Mouse (Mus musculus) layer of hippocampus, adult 11-12 months (tissue): ENCODE measurements around the gene Car4.

Experiments
- DNase-seq: peaks from one replicate; pipeline ENCODE4 v3.0.0; 2022; ENCODE audit warnings: low spot score

The Car4 gene

GRCm38 (mm10) chr11:84957591-84958270 lies at the start of gene Car4:
TSS of gene Car4 (plus strand) at chr11:84957786.
- DNase-seq = peak; percentile 24

- no peak for DNase-seq
Measured at GRCm38 (mm10) chr11:84908480-84908879, 49.1 kb upstream of the Car4 start.

DNA sequence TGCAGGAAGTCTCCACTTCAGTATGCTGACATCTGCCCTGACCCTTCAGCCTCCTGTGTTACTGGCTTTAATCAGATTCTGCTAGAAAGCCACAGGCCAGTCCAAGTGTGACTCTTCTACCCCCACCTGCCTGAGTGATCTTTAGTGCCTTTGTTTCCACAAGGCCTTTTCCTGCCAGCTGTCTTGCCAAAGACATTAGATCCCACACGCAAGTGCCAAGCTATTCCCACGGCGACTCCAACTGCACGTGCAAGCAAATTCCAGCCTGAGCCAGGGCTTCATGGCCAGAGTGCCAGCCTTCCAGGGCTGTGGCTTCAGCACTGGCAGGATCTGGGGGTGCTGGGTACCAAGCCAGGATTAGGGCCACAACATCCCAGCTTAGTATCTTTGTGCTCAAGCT lies 47.2 kb upstream of the Car4 start:
- no peak for DNase-seq

DNA sequence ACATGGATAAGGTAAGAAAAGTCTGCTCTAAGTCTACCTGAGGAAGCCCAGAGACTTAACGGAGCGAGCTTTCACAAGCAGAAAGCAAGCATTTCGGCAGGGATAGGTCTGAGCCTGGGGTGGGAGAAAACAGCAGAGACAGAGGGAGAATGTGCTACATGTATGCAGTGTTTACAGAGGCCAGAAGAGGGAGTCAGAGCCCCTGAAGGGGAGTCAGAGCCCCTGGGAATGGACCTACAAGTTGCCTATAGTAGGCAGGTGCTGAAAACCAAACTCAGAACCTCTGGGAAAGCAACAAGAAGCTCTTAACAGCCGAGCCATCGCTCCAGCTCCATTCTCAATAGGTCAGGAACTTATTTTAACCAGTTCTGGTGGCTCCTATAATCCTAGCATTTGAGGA lies 42.9 kb upstream of the Car4 start:
- no peak for DNase-seq

DNA sequence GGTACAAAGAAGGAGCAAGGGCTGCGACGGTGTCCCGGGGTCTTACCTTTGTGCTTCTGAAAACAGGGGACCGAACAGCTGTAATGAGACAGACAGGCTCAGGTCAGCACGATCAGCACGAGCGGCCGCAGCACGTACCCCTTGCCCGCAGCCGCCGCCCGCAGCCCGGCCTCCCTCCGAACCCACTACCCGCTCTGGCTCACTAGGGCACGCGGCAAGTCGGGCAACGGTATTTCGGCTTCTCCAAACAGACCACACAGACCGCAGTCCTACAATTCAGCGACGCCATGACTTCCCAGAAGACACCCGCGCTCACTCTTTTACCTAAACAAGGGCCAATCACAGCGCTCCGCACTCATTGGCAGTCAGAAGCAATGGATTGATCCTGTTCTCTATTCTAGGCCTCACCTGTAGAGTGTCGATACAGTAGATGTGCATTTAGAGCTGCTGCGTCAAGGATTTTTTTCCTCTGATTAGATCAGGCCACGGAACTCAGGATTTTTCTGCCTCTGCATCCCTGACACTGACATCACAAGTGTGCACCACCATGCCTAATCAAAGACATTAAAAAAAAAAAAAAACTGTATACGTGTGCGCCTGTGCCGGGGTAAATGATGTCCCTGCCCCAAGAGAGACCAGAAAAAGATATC lies 41.4 kb upstream of the Car4 start, which contains the start of gene Znhit3:
Gene Znhit3, minus strand, starts transcription at position 314 of the 650 bp plus-strand sequence.
- DNase-seq = peak; percentile 93

DNA sequence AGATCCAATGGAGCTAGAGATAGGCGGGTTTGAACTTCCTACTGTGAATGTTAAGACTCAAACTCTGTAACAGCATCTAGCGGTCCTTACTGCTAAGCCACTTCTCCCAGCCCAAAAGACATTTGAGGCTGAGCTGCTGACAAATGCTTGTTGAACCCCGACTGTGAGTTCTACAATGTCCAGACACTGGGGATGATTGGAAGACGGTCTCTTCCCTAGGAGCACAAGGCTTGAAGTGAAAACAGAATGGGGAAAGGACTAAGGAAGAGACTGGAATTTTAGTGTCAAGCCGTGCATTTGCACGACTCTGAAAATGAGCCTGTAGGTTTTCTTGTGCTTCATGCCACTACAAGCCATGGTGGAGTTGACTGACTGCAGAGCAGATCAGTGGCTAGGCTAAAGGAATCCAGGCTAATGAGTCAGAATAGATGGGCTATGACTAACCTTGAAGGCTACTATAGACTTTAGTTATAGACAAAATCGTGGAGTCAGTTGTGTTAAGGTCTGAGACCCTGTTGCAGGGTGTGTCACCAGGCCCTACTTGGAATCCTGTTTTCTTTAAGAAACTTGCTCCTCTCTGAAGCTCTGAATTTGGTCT lies 40.8 kb upstream of the Car4 start:
- no peak for DNase-seq

GRCm38 (mm10) chr11:84918425-84918824 lies 39.2 kb upstream of the Car4 start:
- peak; percentile 91 for DNase-seq

- no peak for DNase-seq
Measured at GRCm38 (mm10) chr11:84919276-84919675, 38.3 kb upstream of the Car4 start.

DNA sequence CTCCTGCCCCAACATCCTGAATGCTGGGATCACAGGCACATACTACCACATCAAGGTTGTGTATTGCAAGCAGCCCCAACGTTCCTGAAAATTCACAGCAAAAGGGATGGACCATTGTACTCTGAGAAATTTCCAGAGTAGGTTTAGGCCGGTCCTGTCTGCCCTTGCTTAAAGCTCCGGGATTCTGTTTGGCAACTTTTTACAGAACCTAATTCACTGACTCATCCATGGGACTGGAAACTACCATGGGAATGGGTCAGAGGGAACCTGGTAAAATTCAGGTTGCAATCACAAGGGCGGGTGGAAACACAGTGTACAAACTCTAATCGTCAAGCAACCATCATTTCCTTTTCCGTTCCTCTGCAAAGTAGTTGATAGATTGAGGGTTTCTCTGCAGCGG lies 37.6 kb upstream of the Car4 start:
- no peak for DNase-seq

GRCm38 (mm10) chr11:84920981-84921380 lies 36.6 kb upstream of the Car4 start:
- no peak for DNase-seq

DNA sequence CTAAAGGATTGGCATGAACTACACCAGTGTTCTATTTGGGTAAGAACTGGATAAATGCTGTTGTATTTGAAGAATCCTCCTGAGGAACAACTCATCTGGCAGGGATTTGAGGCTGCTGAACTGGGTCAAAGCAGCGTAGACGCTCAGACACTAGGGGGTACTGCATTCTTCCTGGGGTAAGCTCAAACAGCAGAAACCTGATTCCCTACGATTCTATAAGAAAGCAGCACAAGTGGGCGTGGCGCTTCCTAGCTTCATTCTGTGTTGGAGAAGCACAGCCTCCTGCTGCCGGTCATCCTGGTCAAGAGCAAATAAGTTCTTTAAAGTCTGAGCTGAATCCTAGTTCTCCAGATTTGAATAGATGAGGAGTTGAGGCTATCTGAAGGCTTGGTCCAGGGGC lies 25.3 kb upstream of the Car4 start:
- DNase-seq = no peak

- DNase-seq = peak; percentile 77
Measured at GRCm38 (mm10) chr11:84939508-84940053, 18.0 kb upstream of the Car4 start.

DNA sequence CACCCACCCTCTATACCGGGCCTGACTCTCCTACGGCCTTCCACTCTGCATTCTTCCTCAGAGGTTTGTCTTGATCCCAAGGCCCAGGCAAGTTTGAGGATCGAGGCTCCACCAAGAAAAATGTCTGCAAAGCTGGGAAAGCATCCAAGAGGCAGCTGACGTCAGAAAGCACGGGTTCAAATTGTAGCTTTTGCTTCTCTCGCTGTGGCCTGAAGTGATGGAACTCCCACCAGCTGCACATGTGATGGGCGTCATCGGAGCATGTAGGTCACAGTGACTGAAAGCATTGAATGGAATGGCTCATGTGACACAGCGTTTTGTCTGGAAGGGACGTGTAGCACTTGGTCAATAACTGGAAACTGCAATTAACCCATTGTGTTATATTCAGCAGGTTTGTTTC lies 17.4 kb upstream of the Car4 start:
- DNase-seq = no peak

GRCm38 (mm10) chr11:84943948-84944347 lies 13.6 kb upstream of the Car4 start:
- no peak for DNase-seq

- DNase-seq = no peak
Measured at GRCm38 (mm10) chr11:84944639-84945435, 12.7 kb upstream of the Car4 start.

GRCm38 (mm10) chr11:84945841-84946240 lies 11.7 kb upstream of the Car4 start:
- DNase-seq = no peak

- no peak for DNase-seq
Measured at GRCm38 (mm10) chr11:84947206-84947605, 10.4 kb upstream of the Car4 start.

- no peak for DNase-seq
Measured at GRCm38 (mm10) chr11:84948114-84948513, 9.5 kb upstream of the Car4 start.

GRCm38 (mm10) chr11:84948526-84948925 lies 9.1 kb upstream of the Car4 start:
- no peak for DNase-seq

DNA sequence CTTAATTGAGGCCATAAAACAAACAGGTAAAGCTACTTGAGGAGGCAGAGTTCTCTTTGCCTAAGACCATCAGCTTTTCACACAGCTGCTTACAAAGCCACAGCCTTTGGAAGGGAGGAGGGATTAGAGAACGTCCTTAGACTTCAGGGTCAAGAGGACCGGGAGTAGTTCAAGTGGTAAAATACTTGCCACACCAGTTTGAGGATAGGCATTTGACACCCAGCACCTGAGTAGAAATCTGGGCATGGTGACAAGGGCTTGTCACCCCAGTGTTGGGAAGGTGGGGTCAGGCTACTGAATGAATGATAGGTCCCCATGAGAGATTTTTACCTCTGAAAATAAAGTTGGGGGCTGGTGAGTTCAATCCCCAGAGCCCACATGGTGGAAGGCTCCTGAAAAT lies 5.0 kb upstream of the Car4 start:
- no peak for DNase-seq

- no peak for DNase-seq
Measured at GRCm38 (mm10) chr11:84956400-84956799, 1.2 kb upstream of the Car4 start.

DNA sequence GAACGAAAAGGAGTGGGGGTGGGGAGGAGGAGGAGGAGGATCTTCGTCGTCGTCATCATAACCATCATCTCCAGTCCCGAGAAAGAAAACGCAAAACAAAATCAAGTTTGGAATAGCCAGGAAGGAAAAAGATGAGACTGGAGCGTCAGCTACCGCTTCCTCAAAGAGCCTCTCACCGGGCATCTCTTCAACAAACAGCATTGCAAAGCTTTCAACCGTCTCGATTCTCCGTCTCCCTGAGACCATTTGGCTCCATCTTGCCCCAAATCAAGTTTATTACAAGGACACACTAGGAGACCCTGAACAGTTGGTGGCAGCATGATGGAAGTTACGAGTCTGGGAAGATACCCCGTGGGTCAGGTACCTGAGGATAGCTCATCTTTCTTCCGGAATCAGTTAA lies 415 bp upstream of the Car4 start:
- DNase-seq = no peak
